In genomic region chr16:57484043-57484795, GRCm38 (mm10) we compare ENCODE assay signal across 16 mouse cellular contexts.
DNase-seq lines count a peak whose midpoint lies in the region; ATAC-seq and TF ChIP-seq lines count a peak whose summit lies in the region.
"Had no signal": no experiment of that assay in that cellular context is flagged by ENCODE, and none has a peak within 500 bp of the region (broad histone marks: within the 10 kb centered on the region; RNA-seq: fewer than 3 reads in every experiment).

No protein-coding gene starts in this region.

- H3K4me3 ChIP-seq in hindbrain, embryonic 12.5 days = no peak overlapping the region
- no peak overlapping the region for H3K4me3 ChIP-seq in hindbrain, postnatal 0 days (ENCODE audit: low read length)
- H3K4me3 ChIP-seq in neural tube, embryonic 15.5 days (replicated peaks) = no peak overlapping the region
- H3K4me3 ChIP-seq in neural tube, embryonic 12.5 days = no peak overlapping the region
- H3K4me3 ChIP-seq: erythroblast, embryonic 14.5 days; hindbrain, embryonic 10.5 days; left cerebral cortex, adult 2 months had no signal

- peak; percentile 33; the same call in 1 of the 2 replicates for ATAC-seq in hindbrain, embryonic 12.5 days (ENCODE audit: low FRiP score)
- no peak for ATAC-seq in hindbrain, postnatal 0 days
- ATAC-seq in neural tube, embryonic 15.5 days (ENCODE audit: low FRiP score) = no peak
- ATAC-seq in neural tube, embryonic 12.5 days (ENCODE audit: low FRiP score, low read depth) = peak; percentile 26; the same call in 1 of the 2 replicates
- ATAC-seq: activated CD4-positive, CD25-positive, alpha-beta regulatory T cell, adult 4 months had no signal

- 58% methylated on average over 12 of the region's 12 CpGs for WGBS in hindbrain, embryonic 12.5 days
- WGBS in hindbrain, postnatal 0 days = 61% methylated on average over 12 of the region's 12 CpGs
- WGBS in neural tube, embryonic 15.5 days = 46% methylated on average over 12 of the region's 12 CpGs
- WGBS in neural tube, embryonic 12.5 days = 56% methylated on average over 12 of the region's 12 CpGs

- no peaks in the 10 kb centered on the region for H3K9me3 ChIP-seq in hindbrain, embryonic 12.5 days (replicated peaks)
- H3K9me3 ChIP-seq in hindbrain, postnatal 0 days (ENCODE audit: low read length) = no peaks in the 10 kb centered on the region
- H3K9me3 ChIP-seq in neural tube, embryonic 15.5 days (replicated peaks) = no peaks in the 10 kb centered on the region
- H3K9me3 ChIP-seq in neural tube, embryonic 12.5 days = no peaks in the 10 kb centered on the region
- H3K9me3 ChIP-seq: hindbrain, embryonic 10.5 days had no signal

- no peak overlapping the region for H3K27ac ChIP-seq in hindbrain, embryonic 12.5 days
- no peak overlapping the region for H3K27ac ChIP-seq in hindbrain, postnatal 0 days
- no peak overlapping the region for H3K27ac ChIP-seq in neural tube, embryonic 15.5 days (replicated peaks)
- H3K27ac ChIP-seq in neural tube, embryonic 12.5 days = no peak overlapping the region
- H3K27ac ChIP-seq: hindbrain, embryonic 10.5 days; left cerebral cortex, adult 2 months; liver, embryonic 14.5 days had no signal

- no peak for DNase-seq in hindbrain, postnatal 0 days (ENCODE audit: low spot score)
- DNase-seq in neural tube, embryonic 10.5 days (ENCODE audit: extremely low spot score, low spot score) = peak; percentile 19
- DNase-seq in spleen, adult 12 weeks (ENCODE audit: low spot score) = no peak
- no peak for DNase-seq in left cerebral cortex, adult 18-20 months (ENCODE audit: low spot score in 2 of 2)
- DNase-seq: cerebellum, adult 18-20 months; embryo, embryonic 11 days; heart, adult 18-20 months; thymus, postnatal 14 days had no signal

- H3K4me2 ChIP-seq in hindbrain, embryonic 12.5 days (replicated peaks) = no peak overlapping the region
- no peak overlapping the region for H3K4me2 ChIP-seq in hindbrain, postnatal 0 days (ENCODE audit: low read depth, low read length)
- H3K4me2 ChIP-seq in neural tube, embryonic 15.5 days = no peak overlapping the region
- H3K4me2 ChIP-seq in neural tube, embryonic 12.5 days (replicated peaks) = no peak overlapping the region

- H3K27me3 ChIP-seq in hindbrain, embryonic 12.5 days = no peaks in the 10 kb centered on the region
- H3K27me3 ChIP-seq in hindbrain, postnatal 0 days (ENCODE audit: insufficient read depth, low read length) = no peaks in the 10 kb centered on the region
- no peaks in the 10 kb centered on the region for H3K27me3 ChIP-seq in neural tube, embryonic 15.5 days (replicated peaks)
- no peaks in the 10 kb centered on the region for H3K27me3 ChIP-seq in neural tube, embryonic 12.5 days (replicated peaks)

- no peaks in the 10 kb centered on the region for H3K36me3 ChIP-seq in hindbrain, embryonic 12.5 days
- no peaks in the 10 kb centered on the region for H3K36me3 ChIP-seq in hindbrain, postnatal 0 days (ENCODE audit: insufficient read depth, low read length)
- H3K36me3 ChIP-seq in neural tube, embryonic 15.5 days = no peaks in the 10 kb centered on the region
- H3K36me3 ChIP-seq in neural tube, embryonic 12.5 days = no peaks in the 10 kb centered on the region
- H3K36me3 ChIP-seq: hindbrain, embryonic 10.5 days had no signal

- TF ChIP-seq CTCF in hindbrain, postnatal 0 days (IDR thresholded peaks at IDR 0.05; ENCODE audit: low read depth) = no peak

- no peak overlapping the region for H3K9ac ChIP-seq in hindbrain, embryonic 12.5 days
- no peak overlapping the region for H3K9ac ChIP-seq in hindbrain, postnatal 0 days (replicated peaks; ENCODE audit: low read length)
- H3K9ac ChIP-seq in neural tube, embryonic 15.5 days (replicated peaks) = no peak overlapping the region
- no peak overlapping the region for H3K9ac ChIP-seq in neural tube, embryonic 12.5 days
- H3K9ac ChIP-seq: liver, embryonic 14.5 days had no signal

- no peaks in the 10 kb centered on the region for H3K4me1 ChIP-seq in hindbrain, embryonic 12.5 days
- H3K4me1 ChIP-seq in hindbrain, postnatal 0 days (ENCODE audit: insufficient read depth, low read length) = no peaks in the 10 kb centered on the region
- peaks cover 9% of the 10 kb centered on the region; the same call in 1 of the 2 replicates for H3K4me1 ChIP-seq in neural tube, embryonic 15.5 days
- 0 out of 2 replicates have a peak, but pooled peaks cover 3% of the 10 kb centered on the region for H3K4me1 ChIP-seq in neural tube, embryonic 12.5 days

Comparison
In these comparisons a context has a peak if more than half of its experiments do, and no peak if none do; other contexts are left out.
1. ATAC-seq: peak in hindbrain, embryonic 12.5 days (single experiment) and neural tube, embryonic 12.5 days (single experiment); none in hindbrain, postnatal 0 days (single experiment) and neural tube, embryonic 15.5 days (single experiment).